21 mouse cellular contexts compared by ENCODE assay signal in genomic region chr8:126727068-126727467, GRCm38 (mm10).
DNase-seq lines count a peak whose midpoint lies in the region; ATAC-seq and TF ChIP-seq lines count a peak whose summit lies in the region.
"Had no signal": no experiment of that assay in that cellular context is flagged by ENCODE, and none has a peak within 500 bp of the region (broad histone marks: within the 10 kb centered on the region; RNA-seq: fewer than 3 reads in every experiment).

No protein-coding gene starts in this region.

- H3K4me2 ChIP-seq in liver, postnatal 0 days (ENCODE audit: low read depth, low read length) = no peak overlapping the region
- H3K4me2 ChIP-seq in liver, embryonic 12.5 days = no peak overlapping the region
- H3K4me2 ChIP-seq in midbrain, embryonic 11.5 days = no peak overlapping the region
- H3K4me2 ChIP-seq in midbrain, embryonic 16.5 days (ENCODE audit: low read length) = no peak overlapping the region

- H3K4me1 ChIP-seq in liver, adult 2 months (ENCODE audit: control insufficient read depth, insufficient read depth, low read length) = peaks cover 12% of the 10 kb centered on the region
- peaks cover 13% of the 10 kb centered on the region; the same call in 1 of the 2 replicates for H3K4me1 ChIP-seq in liver, postnatal 0 days (ENCODE audit: insufficient read depth)
- H3K4me1 ChIP-seq in liver, embryonic 12.5 days = no peaks in the 10 kb centered on the region
- no peaks in the 10 kb centered on the region for H3K4me1 ChIP-seq in midbrain, embryonic 11.5 days (ENCODE audit: control insufficient read depth, insufficient read depth, low read length)
- H3K4me1 ChIP-seq in midbrain, embryonic 16.5 days (ENCODE audit: control insufficient read depth, insufficient read depth, low read length) = no peaks in the 10 kb centered on the region; the same call in 1 of the 2 replicates

- peak; percentile 76 for DNase-seq in liver, adult 2 months (ENCODE audit: extremely low read depth, low read depth, low spot score)
- no peak for DNase-seq in liver
- no peak for DNase-seq in liver, postnatal 0 days
- DNase-seq in midbrain, embryonic 11.5 days (ENCODE audit: low spot score, missing footprints) = peak; percentile 66
- DNase-seq: adrenal gland, adult 2 months; adrenal gland, adult 8-10 months; adrenal gland, postnatal 10 days; adrenal gland, postnatal 14 days; adrenal gland, postnatal 25 days; adrenal gland, postnatal 36 days; B cell, adult 2 months; cerebellum, adult 11 months; cerebellum, adult 11-12 months; cerebellum, adult 18-20 months had no signal

- peak; percentile 53; the same call in 1 of the 2 replicates for ATAC-seq in liver, postnatal 0 days
- no peak for ATAC-seq in liver, embryonic 12.5 days
- no peak for ATAC-seq in midbrain, embryonic 11.5 days (ENCODE audit: low FRiP score)
- ATAC-seq in midbrain, embryonic 16.5 days = no peak
- ATAC-seq: activated CD4-positive, CD25-positive, alpha-beta regulatory T cell, adult 4 months; CD4-positive, CD25-positive, alpha-beta regulatory T cell, adult 4 months; Patski had no signal

- H3K27ac ChIP-seq in liver, adult 2 months (replicated peaks; ENCODE audit: insufficient read depth, low read depth, low read length) = 0 out of 2 replicates have a peak overlapping the region, but pooled peaks have one; percentile 15
- H3K27ac ChIP-seq in liver, postnatal 0 days (ENCODE audit: low read depth) = no peak overlapping the region
- no peak overlapping the region for H3K27ac ChIP-seq in liver, embryonic 12.5 days
- no peak overlapping the region for H3K27ac ChIP-seq in midbrain, embryonic 11.5 days (ENCODE audit: low read depth, low read length)
- H3K27ac ChIP-seq in midbrain, embryonic 16.5 days (ENCODE audit: low read length) = no peak overlapping the region

- no peak for TF ChIP-seq CTCF in liver, adult 2 months (IDR thresholded peaks at IDR 0.05; ENCODE audit: low read depth, low read length)
- TF ChIP-seq CTCF in liver, postnatal 0 days (IDR thresholded peaks at IDR 0.05; ENCODE audit: low read depth) = no peak

- H3K79me2 ChIP-seq in liver, adult 2 months (ENCODE audit: control insufficient read depth, insufficient read depth, low read length) = no peaks in the 10 kb centered on the region

- no peaks in the 10 kb centered on the region for H3K27me3 ChIP-seq in liver, adult 2 months (ENCODE audit: control insufficient read depth, insufficient read depth, low read length)
- no peaks in the 10 kb centered on the region for H3K27me3 ChIP-seq in liver, postnatal 0 days (ENCODE audit: insufficient read depth, low read length)
- H3K27me3 ChIP-seq in liver, embryonic 12.5 days (replicated peaks) = no peaks in the 10 kb centered on the region
- H3K27me3 ChIP-seq in midbrain, embryonic 11.5 days (ENCODE audit: control insufficient read depth, insufficient read depth, low read length) = no peaks in the 10 kb centered on the region
- H3K27me3 ChIP-seq in midbrain, embryonic 16.5 days (ENCODE audit: control insufficient read depth, insufficient read depth, low read depth, low read length) = no peaks in the 10 kb centered on the region
- H3K27me3 ChIP-seq: CH12.LX, Patski had no signal

- H3K4me3 ChIP-seq in liver, adult 2 months (ENCODE audit: insufficient read depth, low read depth, low read length) = no peak overlapping the region
- no peak overlapping the region for H3K4me3 ChIP-seq in liver, postnatal 0 days (ENCODE audit: low read depth, low read length)
- no peak overlapping the region for H3K4me3 ChIP-seq in liver, embryonic 12.5 days
- no peak overlapping the region for H3K4me3 ChIP-seq in midbrain, embryonic 11.5 days (ENCODE audit: low read depth, low read length)
- no peak overlapping the region for H3K4me3 ChIP-seq in midbrain, embryonic 16.5 days (ENCODE audit: low read depth, low read length)

- peaks cover 3% of the 10 kb centered on the region; the same call in 1 of the 2 replicates for H3K9me3 ChIP-seq in liver, postnatal 0 days (ENCODE audit: low read length)
- H3K9me3 ChIP-seq in liver, embryonic 12.5 days (replicated peaks) = no peaks in the 10 kb centered on the region
- no peaks in the 10 kb centered on the region; the same call in 1 of the 2 replicates for H3K9me3 ChIP-seq in midbrain, embryonic 11.5 days (ENCODE audit: control insufficient read depth, low read length)
- H3K9me3 ChIP-seq in midbrain, embryonic 16.5 days (replicated peaks; ENCODE audit: control insufficient read depth, low read length, poor library complexity, severe bottlenecking) = 0 out of 2 replicates have a peak, but pooled peaks cover 3% of the 10 kb centered on the region

- no peak for TF ChIP-seq POLR2A in liver, adult 2 months (IDR thresholded peaks at IDR 0.05; ENCODE audit: extremely low read depth, insufficient read depth, low read length)

- H3K9ac ChIP-seq in liver, adult 2 months (ENCODE audit: low read depth, low read length) = no peak overlapping the region
- H3K9ac ChIP-seq in liver, postnatal 0 days (replicated peaks) = no peak overlapping the region
- no peak overlapping the region for H3K9ac ChIP-seq in liver, embryonic 12.5 days
- no peak overlapping the region for H3K9ac ChIP-seq in midbrain, embryonic 11.5 days (ENCODE audit: low read length)
- no peak overlapping the region for H3K9ac ChIP-seq in midbrain, embryonic 16.5 days (ENCODE audit: low read depth, low read length)

- 28% methylated on average over 2 of the region's 2 CpGs for WGBS in liver, adult 2 months
- 63% methylated on average over 2 of the region's 2 CpGs for WGBS in liver, postnatal 0 days (ENCODE audit: insufficient replicate concordance)
- WGBS in liver, embryonic 12.5 days (ENCODE audit: insufficient replicate concordance) = 73% methylated on average over 2 of the region's 2 CpGs
- WGBS in midbrain, embryonic 11.5 days = 78% methylated on average over 2 of the region's 2 CpGs
- WGBS in midbrain, embryonic 16.5 days = 93% methylated on average over 2 of the region's 2 CpGs

- no peaks in the 10 kb centered on the region for H3K36me3 ChIP-seq in liver, adult 2 months (ENCODE audit: control insufficient read depth, insufficient read depth, low read length)
- no peaks in the 10 kb centered on the region for H3K36me3 ChIP-seq in liver, postnatal 0 days (replicated peaks; ENCODE audit: insufficient read depth, low read length)
- H3K36me3 ChIP-seq in liver, embryonic 12.5 days = no peaks in the 10 kb centered on the region
- H3K36me3 ChIP-seq in midbrain, embryonic 11.5 days (ENCODE audit: control insufficient read depth, insufficient read depth, low read length) = no peaks in the 10 kb centered on the region
- H3K36me3 ChIP-seq in midbrain, embryonic 16.5 days (ENCODE audit: control insufficient read depth, insufficient read depth, low read length) = no peaks in the 10 kb centered on the region
- H3K36me3 ChIP-seq: G1E had no signal

- no peak for TF ChIP-seq EP300 in liver, postnatal 0 days (IDR thresholded peaks at IDR 0.05; ENCODE audit: low read depth)

Comparison
In these comparisons a context has a peak if more than half of its experiments do, and no peak if none do; other contexts are left out.
1. DNase-seq: peak in liver, adult 2 months (single experiment) and midbrain, embryonic 11.5 days (single experiment); none in liver (single experiment) and liver, postnatal 0 days (single experiment).